Mouse (Mus musculus) megakaryocyte, adult 5-6 weeks (primary cell): Measurements from ENCODE around the gene Dgki. TPM values are rescaled to one million over a fixed set of nuclear protein-coding genes. Genes with fewer than 3 reads are reported as not detected.

Experiments used
- ATAC-seq: 2 replicates; pipeline ENCODE4 v1.8.0; 2016; ENCODE audit warnings: mild to moderate bottlenecking, inconsistent platforms; ENCODE audit not compliant: poor library complexity, severe bottlenecking
- total RNA-seq, 2 experiments: library from RNA; stranded (forward) in 1 of 2; stranded (reverse) in 1 of 2; fragments of 153-499, 151-499 nt in 1 of 2; fragments of 221-1000, 200-1000 nt in 1 of 2; gene quantifications; 2 replicates each; pipeline versions ENCODE4 v1.2.3 to v1.2.4; 2015 to 2017

The Dgki gene
- total RNA-seq, 2 experiments from 2014 or later, result 0.11 TPM; not detected in 1

DNA sequence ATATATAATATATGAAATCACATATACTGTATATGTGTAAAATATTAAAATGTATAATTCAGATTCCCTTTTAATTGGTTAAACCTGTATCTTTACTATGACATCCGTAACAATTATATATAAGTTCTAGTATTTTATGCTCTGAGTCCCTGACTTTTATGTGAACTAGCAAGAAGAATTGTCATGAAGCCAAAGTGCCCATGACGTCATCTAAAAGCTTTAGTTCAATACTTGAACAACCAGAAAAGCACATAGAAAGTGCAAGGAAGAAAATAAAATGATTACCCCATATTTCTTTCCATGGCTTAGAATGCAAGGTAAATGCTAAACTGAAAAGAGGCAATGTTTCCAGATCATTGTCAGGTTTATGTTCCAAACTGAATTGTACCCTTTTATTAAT is 269.6 kb downstream of the Dgki start:
- ATAC-seq, result no peak

DNA sequence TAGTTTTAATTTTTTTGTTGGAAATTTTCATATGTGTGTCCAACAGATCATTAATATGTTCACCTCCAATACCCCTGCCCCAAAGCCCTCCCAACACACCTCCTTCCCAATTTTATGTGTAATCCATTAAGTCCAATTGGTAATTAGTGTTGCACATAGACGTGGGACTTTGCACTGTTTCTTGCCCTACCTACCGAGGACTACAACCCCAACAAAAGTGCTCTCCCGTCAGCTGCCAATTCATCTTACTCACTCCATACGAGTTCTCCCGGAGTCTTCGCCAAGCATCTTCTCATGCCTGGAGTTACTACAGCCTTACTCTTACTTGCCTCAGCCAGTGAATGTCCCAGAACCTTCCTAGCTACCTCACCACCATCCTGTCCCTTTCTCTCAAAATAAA is 271.1 kb downstream of the Dgki start:
- no peak for ATAC-seq

DNA sequence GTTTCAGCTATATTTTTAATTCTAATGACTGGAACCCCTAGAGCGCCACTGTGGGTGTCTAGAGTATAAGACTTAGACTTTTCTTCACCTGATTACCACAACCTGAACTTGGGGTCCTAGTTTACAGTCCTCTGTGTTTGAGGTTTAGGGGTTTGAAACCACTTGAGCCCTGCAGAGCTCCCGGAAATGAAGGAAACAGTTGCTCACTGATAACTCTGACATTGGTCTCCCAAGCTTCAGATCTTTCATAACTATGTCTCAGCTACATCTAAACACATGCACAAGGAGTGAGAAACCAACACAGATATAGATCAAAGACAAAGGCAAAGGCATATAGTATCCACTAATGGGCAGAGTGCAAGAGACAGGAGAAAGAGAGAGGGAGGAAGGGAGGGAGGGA is 271.7 kb downstream of the Dgki start:
- no peak for ATAC-seq

DNA sequence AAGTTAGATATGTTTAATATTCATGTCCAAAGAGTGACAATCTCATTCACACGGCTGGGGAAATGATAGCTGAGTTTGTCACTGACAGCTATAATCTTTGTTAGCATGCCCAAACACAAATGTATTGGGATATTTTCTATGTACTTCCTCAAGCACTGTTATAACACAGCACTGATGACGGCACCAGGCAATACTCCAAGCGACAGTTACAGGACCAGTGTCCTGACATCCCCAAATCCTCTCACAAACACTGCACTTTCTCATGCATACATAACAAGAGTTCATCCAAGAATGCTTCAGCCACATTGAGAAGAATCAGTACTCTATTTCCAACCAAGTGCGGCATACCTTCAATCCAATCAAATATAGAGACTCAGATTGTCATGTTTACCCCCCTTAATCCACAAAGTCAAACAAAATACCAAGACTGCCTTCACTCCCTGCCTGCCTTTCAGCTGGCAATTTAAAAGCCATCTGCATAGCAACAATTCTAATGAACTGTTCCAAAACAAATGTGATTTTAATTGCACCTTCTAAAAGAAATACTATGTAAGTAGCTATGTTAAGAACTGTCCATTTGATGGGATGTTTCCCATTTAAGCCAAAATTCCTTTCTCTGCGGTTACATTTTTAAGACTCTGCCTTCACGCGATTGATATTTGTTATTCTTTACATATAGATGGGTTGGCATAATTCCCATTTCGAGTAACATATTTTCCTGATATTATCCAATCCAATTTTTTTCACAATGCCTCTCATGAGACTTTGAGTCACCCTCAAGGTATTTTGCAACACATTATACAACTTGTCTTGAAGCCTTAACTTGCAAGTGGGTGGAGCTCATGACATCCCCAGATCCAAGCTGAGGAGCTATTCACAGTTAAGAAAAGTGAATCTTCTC is 273.4 kb downstream of the Dgki start:
- no peak for ATAC-seq

DNA sequence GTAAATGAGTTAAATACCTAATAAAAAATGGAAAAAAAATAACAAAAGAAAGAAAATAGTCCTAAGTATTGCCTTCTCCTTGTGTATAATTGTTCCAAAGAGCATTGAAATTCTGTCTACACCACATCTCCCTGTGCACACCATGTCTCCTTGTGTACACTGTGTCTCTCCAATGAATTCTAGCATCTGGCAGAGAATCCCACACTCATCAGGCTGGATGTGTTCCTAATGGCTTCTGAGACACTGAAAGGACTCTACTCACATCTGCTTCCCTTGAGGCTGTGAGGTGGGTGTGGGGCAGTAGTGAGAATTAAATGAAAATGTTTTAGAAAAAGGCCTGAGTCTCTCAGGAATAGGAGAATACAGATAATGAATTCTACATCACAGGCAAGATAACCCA is 283.9 kb downstream of the Dgki start:
- no peak for ATAC-seq

DNA sequence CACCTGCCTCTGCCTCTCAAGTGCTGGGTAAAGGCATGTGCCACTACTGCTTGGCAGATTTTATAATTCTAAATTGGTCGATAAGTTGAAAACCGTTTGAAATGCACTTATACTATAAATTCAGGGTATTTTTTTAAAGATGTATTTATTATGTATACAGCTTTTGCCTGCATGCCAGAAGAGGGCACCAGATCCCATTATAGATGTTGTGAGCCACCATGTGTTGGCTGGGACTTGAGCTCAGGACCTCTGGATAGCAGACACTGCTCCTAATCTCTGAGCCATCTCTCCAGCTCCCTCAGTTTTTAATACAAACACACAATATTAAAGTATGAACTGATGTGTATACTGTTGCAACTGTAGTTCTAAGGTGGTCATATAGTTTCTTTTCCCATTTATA is 288.4 kb downstream of the Dgki start:
- no peak for ATAC-seq

DNA sequence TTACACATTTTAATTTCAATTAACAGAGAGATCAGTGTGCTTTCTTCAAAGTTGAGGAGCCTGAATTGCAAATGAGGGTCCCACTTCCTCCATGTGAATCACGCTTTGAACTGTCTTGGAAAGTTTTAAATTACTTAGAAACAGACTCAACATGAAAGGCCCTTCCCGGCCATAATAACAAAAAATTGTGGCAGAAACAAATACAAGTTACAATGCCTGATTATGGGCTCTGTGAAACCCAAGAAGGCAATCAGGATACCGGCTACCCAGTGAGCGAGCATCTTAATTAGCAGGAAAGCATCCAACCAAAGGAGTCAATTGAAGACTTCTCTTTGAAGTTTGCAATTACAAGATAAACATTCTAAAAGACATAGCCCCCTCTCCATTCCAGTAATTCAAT is 292.4 kb downstream of the Dgki start:
- ATAC-seq, result no peak

DNA sequence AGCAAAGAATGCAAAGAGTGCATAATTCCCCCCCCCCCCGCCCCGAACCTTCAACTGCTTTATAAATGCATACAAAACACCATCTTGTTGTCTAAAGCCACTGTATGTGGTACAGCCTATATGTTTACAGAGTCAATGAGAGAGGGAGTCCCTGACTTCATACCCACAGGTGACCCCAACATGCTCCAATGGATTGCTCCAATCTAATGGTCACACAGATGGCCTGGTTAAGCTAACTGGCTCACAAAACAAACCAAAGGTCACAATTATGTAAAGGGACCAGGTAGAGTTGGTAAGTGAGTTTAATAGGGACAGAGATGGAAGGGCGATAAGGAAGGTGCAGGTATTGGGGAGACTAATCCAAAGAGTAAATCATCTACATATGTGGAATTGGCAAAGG is 295.1 kb downstream of the Dgki start:
- no peak for ATAC-seq

DNA sequence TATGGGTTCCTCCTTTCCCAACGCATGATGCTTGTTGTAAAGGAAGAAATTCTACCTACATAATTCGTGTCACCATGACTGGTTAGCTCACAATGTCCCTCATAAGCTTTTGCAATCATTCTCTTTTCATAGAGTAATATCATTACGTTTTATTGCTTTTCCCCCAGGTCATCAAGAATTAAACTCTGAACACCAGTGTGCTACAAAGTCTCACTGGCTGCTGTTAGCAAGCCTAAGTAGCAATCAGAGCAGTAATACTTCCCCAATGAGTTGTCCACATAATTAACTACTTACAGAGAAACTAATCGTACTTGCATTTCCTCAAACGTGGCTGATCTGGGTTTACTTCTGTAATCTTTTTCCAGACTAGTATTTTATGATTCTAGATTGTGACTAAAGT is 296.7 kb downstream of the Dgki start:
- no peak for ATAC-seq

DNA sequence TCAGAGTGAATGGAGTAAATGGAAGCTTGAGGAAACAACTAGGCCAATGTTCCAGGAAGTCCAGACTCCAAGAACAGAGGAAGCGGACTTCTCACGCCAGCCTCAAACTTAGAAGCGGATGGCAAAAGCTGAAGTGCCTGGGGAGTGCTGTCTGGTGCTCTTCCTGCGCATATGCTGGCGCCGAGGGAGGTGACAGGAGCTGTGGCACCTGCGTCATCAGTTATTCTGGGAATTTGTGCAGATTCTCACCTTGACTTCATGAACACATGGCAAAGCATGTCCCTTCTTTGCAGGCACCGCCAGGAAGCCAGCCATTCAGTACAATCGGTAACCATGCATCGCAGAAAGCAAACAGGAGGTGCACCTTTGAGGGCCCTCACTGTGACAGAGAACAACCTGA is 301.0 kb downstream of the Dgki start:
- no peak for ATAC-seq

DNA sequence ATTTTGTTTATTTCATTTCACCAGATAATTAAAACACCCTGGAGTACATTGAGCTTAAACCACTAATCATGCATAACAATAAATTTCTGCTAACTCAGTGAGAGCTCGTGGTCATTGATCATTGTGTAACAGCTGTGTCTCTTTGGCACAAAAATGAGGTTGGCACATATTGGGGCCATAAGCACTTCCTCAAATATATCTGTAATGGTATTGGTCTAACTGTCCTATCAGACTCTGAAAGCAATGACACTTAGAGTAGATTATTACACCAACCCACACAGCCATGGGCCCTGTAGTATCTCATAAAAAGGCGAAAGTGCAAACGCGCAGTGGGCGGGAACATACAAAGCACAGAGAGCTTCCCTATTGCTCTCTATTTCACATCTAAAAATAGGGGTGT is 305.7 kb downstream of the Dgki start:
- ATAC-seq, result no peak

DNA sequence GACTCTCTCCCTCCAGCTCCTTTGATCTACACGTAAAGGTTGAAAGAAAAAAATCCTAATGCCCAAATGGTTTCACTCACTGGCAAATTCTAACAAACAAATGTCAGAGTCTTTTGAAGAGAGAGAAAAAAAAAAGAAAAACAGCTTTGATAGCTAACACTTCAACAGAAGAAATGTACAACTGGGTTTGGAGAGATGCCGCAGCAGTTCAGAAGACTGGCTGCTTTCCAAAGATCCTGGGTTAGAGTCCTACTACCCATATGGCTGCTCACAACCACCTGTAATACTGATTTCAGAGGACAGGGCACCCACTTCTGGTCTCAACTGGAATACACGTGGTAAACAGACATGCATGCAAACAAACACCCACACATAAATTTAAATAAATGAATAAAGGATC is 309.8 kb downstream of the Dgki start:
- no peak for ATAC-seq

DNA sequence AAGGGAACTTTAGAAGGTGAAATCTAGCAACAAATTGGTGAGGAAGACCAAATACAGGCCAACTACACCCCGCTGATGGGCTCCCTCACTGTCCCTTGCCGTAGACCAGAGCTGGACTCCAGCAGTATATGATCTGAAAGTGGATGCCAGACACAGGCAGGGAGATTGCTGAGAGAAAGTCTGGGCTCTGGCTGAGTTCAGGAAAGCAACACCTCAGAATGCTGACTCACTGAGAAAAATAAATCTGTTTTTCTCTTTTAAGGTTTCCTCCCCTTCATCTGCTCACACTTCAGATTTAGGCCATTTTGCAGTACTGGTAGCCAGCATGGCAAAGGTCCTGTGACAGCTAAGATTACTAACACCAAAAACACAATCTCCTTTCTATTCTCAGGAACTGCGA is 311.2 kb downstream of the Dgki start:
- no peak for ATAC-seq

DNA sequence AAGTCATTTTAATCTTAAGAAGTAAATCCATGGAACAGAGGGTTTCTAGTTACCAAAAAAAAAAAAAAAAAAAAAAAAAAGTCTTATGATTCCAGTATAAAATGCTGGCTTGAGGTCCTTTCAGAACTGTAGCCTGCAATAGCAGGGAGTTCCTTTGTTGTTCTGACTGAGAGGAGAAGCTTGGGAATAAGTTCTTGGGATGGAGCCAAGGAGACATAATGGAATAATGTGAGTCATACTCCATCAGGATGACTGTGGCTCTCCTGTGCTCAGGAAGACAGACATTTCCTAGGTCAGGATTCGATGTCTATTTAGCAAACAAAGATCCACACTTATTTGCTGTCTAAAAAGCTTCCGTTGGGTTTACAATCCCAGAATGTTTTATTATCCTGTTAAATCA is 318.3 kb downstream of the Dgki start:
- no peak for ATAC-seq

DNA sequence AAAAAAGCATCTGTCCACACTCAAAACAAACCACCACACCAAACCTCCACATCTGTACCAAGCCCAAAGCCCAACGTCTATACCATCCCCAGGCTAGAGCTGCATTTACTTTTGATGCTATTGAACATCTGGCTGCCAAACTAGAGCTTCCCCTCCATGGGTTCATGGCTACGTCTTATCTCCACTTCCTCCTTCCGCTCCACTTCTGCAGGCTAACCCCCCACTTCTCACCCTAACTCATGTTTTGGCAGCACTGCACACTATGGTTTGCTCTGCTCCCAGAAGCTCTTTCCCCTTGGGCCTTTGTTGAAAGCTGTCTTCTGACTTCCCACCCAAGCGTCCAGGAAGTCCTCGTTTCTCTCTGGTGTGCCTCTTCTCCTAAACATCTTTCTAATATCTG is 319.5 kb downstream of the Dgki start:
- no peak for ATAC-seq

DNA sequence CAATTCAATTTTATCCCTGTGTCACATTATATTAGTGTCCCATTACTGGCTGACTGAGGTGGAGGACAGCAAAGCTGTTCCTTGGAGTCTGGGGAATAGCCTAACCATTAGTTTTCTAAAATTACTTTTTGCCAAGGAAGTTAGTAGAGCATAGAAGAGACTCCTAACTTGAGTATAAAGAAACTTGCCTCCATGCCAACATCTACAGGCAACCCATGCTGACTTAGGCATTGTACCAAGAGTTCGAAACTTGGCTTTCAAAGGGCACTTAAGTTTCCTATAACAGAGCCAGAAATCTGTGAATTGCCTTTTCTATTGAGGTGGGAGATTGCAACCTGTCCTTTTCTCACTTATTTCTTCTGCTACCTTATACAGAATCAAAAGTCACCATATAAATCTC is 321.8 kb downstream of the Dgki start:
- ATAC-seq, result no peak

DNA sequence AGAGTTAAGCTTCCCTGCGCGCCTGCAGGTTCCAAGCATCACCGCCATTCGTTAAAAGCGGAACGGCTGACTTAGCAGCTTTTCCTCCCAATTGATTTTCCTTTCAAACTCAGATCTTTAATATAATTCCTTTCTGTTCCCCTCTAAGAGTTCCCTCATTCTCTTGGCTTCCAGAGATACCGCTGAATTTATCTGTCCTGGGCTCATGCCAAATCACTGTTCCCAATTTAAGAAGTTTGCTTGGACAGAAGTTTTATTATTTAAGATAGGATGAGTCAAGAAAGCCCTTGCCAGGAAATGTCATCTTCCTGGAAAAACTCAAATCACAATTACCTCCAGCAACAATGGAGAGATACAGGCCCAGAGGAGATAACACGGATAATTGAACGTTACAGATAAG is 326.9 kb downstream of the Dgki start:
- ATAC-seq, result no peak

DNA sequence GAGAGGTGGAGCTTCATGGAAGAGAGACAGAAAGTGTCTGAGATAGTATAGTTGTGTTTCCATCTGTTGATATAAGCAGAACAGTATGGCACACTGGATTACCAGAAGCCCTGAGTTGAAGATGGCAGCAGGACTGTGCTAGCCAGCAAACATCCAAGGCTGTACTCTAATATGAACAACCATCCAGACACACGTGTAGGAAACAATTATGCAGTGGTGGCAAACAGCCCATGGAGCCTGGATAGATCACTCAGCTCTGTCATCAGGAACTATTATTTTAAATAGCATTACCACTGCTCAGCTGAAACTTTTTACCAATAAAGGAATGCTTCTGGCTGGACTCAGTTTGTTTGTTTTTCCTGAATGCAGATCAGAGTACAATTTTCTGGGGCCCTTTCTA is 327.5 kb downstream of the Dgki start:
- no peak for ATAC-seq

DNA sequence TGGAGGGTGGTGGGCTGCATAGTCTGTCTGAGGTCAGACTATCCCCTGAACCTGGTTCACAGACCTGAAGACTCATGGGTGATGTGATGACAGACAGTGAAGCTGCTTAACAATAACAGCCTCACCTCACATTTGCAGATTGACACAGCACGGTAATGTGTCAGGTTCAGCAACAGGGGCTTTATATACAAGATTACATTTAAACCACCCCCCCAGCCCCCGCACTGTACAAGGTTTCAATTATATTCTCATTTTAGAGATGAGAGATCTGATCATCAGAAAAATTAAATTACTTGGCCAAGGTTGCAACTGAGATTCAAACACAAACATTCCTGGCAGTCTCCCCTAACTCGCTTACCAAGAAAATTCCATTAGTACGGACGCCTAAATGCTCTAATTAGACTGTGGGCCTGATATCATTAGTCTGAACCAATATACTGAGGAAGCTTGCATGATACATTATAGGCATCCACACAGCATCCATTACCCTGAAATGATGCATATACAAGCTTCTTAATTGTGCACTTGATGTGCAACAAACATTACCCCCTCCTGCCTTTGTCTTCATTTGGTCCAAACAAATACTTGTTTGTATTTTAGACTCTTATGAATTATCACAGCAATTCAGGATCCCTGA is 330.6 kb downstream of the Dgki start:
- ATAC-seq, result no peak

DNA sequence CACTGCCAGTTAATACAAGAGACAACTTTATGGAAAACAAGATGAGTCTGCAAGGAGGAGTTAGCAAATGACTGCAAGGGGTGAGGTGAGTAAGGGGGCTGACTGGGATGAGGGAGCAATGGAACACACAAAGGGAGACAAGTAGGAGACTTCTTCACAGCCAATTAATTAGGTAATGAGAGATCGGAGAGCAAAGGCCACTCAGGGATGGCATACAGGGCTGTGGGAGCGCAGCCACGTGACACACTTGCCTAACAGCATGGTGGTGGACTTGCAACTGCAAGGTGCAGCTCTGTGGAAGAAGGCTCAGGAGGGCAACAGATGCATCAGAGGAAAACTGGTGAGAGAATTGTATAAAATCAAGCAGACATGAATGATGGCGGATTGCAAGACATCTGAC is 339.3 kb downstream of the Dgki start:
- ATAC-seq, result no peak

DNA sequence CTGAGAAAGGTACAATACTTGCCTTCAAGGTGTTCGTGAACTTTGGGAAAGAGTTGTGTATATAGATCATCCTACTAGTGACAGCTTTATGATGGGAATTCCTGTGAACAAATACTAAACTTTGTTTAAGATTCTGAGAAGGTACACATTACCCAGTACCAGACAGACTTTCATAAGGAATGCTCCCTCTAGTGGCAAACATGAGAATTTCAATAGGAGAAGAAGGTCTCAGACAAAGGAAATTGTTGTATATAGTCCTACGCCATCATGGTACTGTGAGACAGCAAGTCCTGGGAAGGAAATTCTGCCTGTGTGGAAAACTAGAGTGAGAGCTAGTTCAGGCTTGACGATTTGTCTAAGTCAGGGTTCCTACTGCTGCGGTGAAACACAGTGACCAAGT is 344.7 kb downstream of the Dgki start:
- ATAC-seq, result no peak

DNA sequence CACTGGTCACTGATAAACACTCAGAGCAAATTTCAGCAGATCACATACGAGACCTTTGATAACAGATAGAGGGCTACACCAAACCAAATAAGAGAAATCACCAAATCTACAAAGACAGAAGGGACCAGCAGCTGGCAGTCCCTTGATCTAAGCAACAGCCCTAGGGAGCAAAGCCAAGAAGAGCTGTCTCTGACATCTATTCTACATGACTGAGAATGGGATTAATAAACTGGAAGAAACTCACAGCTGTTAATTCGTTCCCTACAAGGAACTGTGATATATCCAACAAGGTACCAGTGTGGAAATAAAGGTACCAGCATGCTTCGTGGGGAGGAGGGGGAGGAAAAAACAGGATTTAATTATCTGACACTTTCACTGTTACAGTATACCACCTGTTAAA is 349.3 kb downstream of the Dgki start:
- ATAC-seq, result no peak

DNA sequence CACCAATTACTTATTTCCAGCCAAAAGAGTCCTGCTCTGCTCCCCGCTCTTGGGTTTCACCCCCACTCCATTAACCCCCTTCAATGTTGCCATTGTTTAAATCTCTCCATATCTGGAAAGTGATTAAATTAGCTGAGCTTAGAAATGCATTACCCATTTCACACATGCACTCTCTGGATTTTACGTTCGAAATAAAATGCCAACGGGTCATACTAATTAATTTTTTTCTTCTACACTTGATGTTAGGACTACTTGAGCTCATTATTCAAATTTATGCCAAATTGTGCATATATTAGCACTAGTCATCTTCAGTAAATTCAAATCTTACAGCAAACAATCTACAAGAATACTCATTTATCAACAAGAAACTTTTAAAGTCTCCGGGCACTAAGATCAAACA is 352.1 kb downstream of the Dgki start:
- ATAC-seq, result no peak
